Mouse (Mus musculus) embryo, embryonic 11.5 days (tissue): ENCODE results near the gene Fam69b.
A peak's percentile ranks its signal among the peaks of the same experiment; 100 is the strongest.

Source experiments
- DNase-seq: peaks from one replicate; pipeline ENCODE4 v3.0.0-alpha.2; 2012; ENCODE audit warnings: low read depth, low spot score

The Fam69b gene

GRCm38 (mm10) chr2:26598462-26598861 lies 29.8 kb upstream of the Fam69b start:
- DNase-seq, result no peak

GRCm38 (mm10) chr2:26599965-26600364 lies 28.3 kb upstream of the Fam69b start:
- DNase-seq, result no peak

GRCm38 (mm10) chr2:26600664-26601063 lies 27.6 kb upstream of the Fam69b start:
- no peak for DNase-seq

GRCm38 (mm10) chr2:26601595-26601994 lies 26.7 kb upstream of the Fam69b start:
- DNase-seq, result no peak

GRCm38 (mm10) chr2:26602631-26603030 lies 25.6 kb upstream of the Fam69b start:
- no peak for DNase-seq

GRCm38 (mm10) chr2:26603159-26603558 lies 25.1 kb upstream of the Fam69b start:
- DNase-seq, result no peak

- DNase-seq, result peak; percentile 51
Observed at GRCm38 (mm10) chr2:26603720-26604671, 24.3 kb upstream of the Fam69b start, which contains the start of gene Agpat2. Gene Agpat2 (minus strand): TSS chr2:26604417.

- DNase-seq, result no peak
Observed at GRCm38 (mm10) chr2:26605331-26605730, 22.9 kb upstream of the Fam69b start.

- no peak for DNase-seq
Observed at GRCm38 (mm10) chr2:26606579-26606978, 21.7 kb upstream of the Fam69b start.

GRCm38 (mm10) chr2:26607056-26607910 lies 21.0 kb upstream of the Fam69b start:
- DNase-seq, result no peak

- no peak for DNase-seq
Observed at GRCm38 (mm10) chr2:26608781-26609180, 19.5 kb upstream of the Fam69b start.

GRCm38 (mm10) chr2:26609261-26609661 lies 19.0 kb upstream of the Fam69b start:
- DNase-seq, result no peak

GRCm38 (mm10) chr2:26610526-26610925 lies 17.7 kb upstream of the Fam69b start:
- no peak for DNase-seq

GRCm38 (mm10) chr2:26611054-26611453 lies 17.2 kb upstream of the Fam69b start:
- no peak for DNase-seq

- DNase-seq, result no peak
Observed at GRCm38 (mm10) chr2:26611896-26612295, 16.4 kb upstream of the Fam69b start.

- no peak for DNase-seq
Observed at GRCm38 (mm10) chr2:26614903-26615302, 13.4 kb upstream of the Fam69b start.

GRCm38 (mm10) chr2:26615459-26616124 lies 12.7 kb upstream of the Fam69b start:
- no peak for DNase-seq

GRCm38 (mm10) chr2:26617331-26617730 lies 10.9 kb upstream of the Fam69b start:
- no peak for DNase-seq

GRCm38 (mm10) chr2:26617928-26618327 lies 10.3 kb upstream of the Fam69b start:
- no peak for DNase-seq

GRCm38 (mm10) chr2:26621246-26621645 lies 7.0 kb upstream of the Fam69b start:
- no peak for DNase-seq

- DNase-seq, result no peak
Observed at GRCm38 (mm10) chr2:26622984-26623383, 5.3 kb upstream of the Fam69b start.

GRCm38 (mm10) chr2:26625419-26625818 lies 2.8 kb upstream of the Fam69b start:
- no peak for DNase-seq
